Mouse (Mus musculus) ES-E14 (cell line): Measurements from ENCODE around the gene Pigf.

Experiments
- CHD2 ChIP-seq: IDR thresholded peaks from 2 replicates; pipeline ENCODE4 v1.6.1; 2014; ENCODE audit warnings: mild to moderate bottlenecking, low read depth, low read length, inconsistent platforms
- MAFK ChIP-seq: IDR thresholded peaks from 2 replicates; pipeline ENCODE4 v1.6.1; 2014; ENCODE audit warnings: mild to moderate bottlenecking, low read depth, low read length, inconsistent platforms; ENCODE audit not compliant: insufficient read depth

DNA sequence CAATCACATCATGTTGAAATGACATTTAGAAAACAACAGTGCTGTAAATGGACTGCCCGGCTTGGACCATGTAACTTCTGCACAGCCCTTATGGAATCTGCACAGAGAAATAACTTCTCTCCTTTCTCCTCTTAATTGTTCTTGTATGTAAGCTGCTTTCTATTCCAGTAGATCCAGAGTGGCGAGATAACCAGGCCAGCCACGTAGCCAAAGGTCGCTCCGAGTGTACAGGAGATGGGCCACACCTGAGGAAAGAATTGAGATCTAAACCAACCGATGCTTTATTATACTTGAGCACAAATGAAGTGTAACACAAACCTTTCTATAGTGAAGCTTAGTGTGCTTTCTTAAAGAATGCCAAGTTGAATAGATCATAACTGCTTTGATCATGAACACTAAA, 27.9 kb downstream of the Pigf start:
- TF ChIP-seq CHD2 (no peak), MAFK (no peak)
